Mouse (Mus musculus) cerebellum, adult 2 months (tissue): ENCODE results near the gene Slc45a2.

Experiments used
- CTCF ChIP-seq: fragments of 200-500 bp; IDR thresholded peaks from 2 replicates; pipeline ENCODE4 v1.5.1; 2011; ENCODE audit warnings: low read depth, mild to moderate bottlenecking, control low read depth, low read length, moderate library complexity, borderline replicate concordance; ENCODE audit not compliant: insufficient read depth
- POLR2A ChIP-seq: fragments of 200-500 bp; IDR thresholded peaks from 2 replicates; pipeline ENCODE4 v1.6.1; 2011; ENCODE audit warnings: low read length, control low read depth, borderline replicate concordance; ENCODE audit not compliant: insufficient read depth

DNA sequence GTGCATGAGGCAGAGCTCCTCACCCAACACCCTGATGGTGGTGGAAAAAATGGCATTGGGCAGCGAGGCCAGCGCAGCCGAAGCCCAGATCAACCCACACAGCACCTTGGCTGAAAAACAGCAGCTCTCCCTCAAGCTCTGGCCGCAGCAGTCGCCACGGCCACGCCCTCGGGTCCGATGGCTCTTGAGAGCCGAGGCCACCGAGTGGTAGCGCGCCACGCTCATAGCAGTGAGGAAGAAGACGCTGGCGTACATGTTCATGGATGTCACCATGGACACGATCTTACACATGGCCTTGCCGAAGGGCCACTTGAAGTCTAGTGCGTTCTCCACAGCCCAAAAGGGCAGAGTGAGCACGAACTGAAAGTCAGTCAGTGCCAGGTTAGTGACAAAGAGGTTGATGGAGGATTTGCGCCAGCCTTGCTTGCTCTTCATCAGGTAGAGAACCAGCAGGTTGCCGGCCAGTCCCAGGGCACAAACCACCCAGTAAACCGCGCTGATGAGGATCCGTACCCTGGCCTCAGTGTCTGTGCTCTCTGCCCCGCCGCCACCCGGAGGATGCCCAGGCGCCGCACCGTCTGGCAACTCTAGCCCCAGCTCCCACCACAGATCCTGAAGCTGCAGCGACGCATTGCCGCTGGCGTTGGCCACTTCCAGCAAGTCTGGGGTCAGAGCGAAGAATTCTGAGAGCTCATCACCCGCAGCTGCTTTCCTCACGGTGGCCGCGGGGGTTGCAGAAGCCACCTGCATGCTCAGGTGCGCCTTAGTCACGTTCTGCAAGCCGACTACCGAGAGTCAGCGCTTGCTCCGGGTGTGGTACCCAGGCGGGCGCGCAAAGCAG lies 36.2 kb downstream of the Slc45a2 start:
- TF ChIP-seq CTCF, result no peak
- no peak for TF ChIP-seq POLR2A
